Mouse (Mus musculus) neural tube, embryonic 13.5 days (tissue): ENCODE measurements at regions not wholly inside any gene's neighbourhood (a gene's known extent, or its start where the extent isn't known, plus 50 kb on each side); places are given as distances from the start of the nearest gene placed in this dataset.
A peak's percentile ranks its signal among the peaks of the same experiment; 100 is the strongest.

Source experiments
- ATAC-seq: fragments of 200-750 bp; cut with Nextera tagmentation; 2 replicates; pipeline ENCODE4 v1.8.0; 2017; ENCODE audit warnings: low read depth, mild to moderate bottlenecking, moderate TSS enrichment, moderate library complexity
- H3K27ac ChIP-seq: fragments of 300-500 bp; sonication (generic); replicated peaks from 2 replicates; pipeline ENCODE4 v1.5.1; 2015; ENCODE audit warnings: moderate library complexity, mild to moderate bottlenecking, inconsistent platforms
- H3K27me3 ChIP-seq: fragments of 300-500 bp; sonication (generic); 2 replicates; pipeline ENCODE4 v1.6.1; 2015; ENCODE audit warnings: mild to moderate bottlenecking, inconsistent platforms
- H3K36me3 ChIP-seq: fragments of 300-500 bp; sonication (generic); 2 replicates; pipeline ENCODE4 v1.6.1; 2015; ENCODE audit warnings: mild to moderate bottlenecking, inconsistent platforms
- H3K4me1 ChIP-seq: fragments of 300-500 bp; sonication (generic); replicated peaks from 2 replicates; pipeline ENCODE4 v1.6.1; 2015; ENCODE audit warnings: inconsistent platforms
- H3K4me2 ChIP-seq: fragments of 300-500 bp; sonication (generic); 2 replicates; pipeline ENCODE4 v1.6.1; 2015; ENCODE audit warnings: inconsistent platforms, mild to moderate bottlenecking, moderate library complexity
- H3K4me3 ChIP-seq: fragments of 300-500 bp; sonication (generic); 2 replicates; pipeline ENCODE4 v1.5.1; 2015; ENCODE audit warnings: mild to moderate bottlenecking, inconsistent platforms
- H3K9ac ChIP-seq: fragments of 300-500 bp; sonication (generic); 2 replicates; pipeline ENCODE4 v1.6.1; 2015; ENCODE audit warnings: moderate library complexity, mild to moderate bottlenecking, inconsistent platforms
- H3K9me3 ChIP-seq: fragments of 300-500 bp; sonication (generic); 2 replicates; pipeline ENCODE4 v1.6.1; 2016; ENCODE audit warnings: inconsistent platforms
- WGBS: fragments of 180-500 bp; shearing (Covaris S2); methylation state at CpG from one replicate; pipeline ENCODE4 v1.1.7; 2015; 5-methylcytosine and 5-hydroxymethylcytosine counted together

GRCm38 (mm10) chr8:10901954-10902353 is 106.3 kb downstream of the Irs2 start:
- Histone ChIP-seq H3K9ac (no peak overlapping the region), H3K9me3 (no peaks in the 10 kb centered on the region)
- ATAC-seq = no peak

GRCm38 (mm10) chr8:10901014-10901413 is 107.2 kb downstream of the Irs2 start:
- Histone ChIP-seq H3K4me3 (no peak overlapping the region), H3K36me3 (no peaks in the 10 kb centered on the region), H3K27ac (no peak overlapping the region), H3K9me3 (no peaks in the 10 kb centered on the region), H3K9ac (no peak overlapping the region), H3K4me1 (peaks cover 31% of the 10 kb centered on the region), H3K27me3 (peaks cover 4% of the 10 kb centered on the region; the same call in 1 of the 2 replicates), H3K4me2 (no peak overlapping the region)
- no peak for ATAC-seq
- 80% methylated on average over 3 of the region's 3 CpGs for whole genome bisulfite sequencing

More at GRCm38 (mm10) chr8:10901954-10902353, 106.3 kb downstream of the Irs2 start:
- Histone ChIP-seq H3K36me3 (no peaks in the 10 kb centered on the region), H3K27me3 (peaks cover 4% of the 10 kb centered on the region; the same call in 1 of the 2 replicates), H3K4me3 (no peak overlapping the region), H3K4me1 (peaks cover 31% of the 10 kb centered on the region), H3K27ac (no peak overlapping the region), H3K4me2 (no peak overlapping the region)
- WGBS = 93% methylated on average over 4 of the region's 4 CpGs

- Histone ChIP-seq H3K9ac (peak overlapping the region; percentile 54), H3K4me2 (peak overlapping the region; percentile 53), H3K4me3 (peak overlapping the region; percentile 16), H3K27me3 (no peaks in the 10 kb centered on the region), H3K27ac (no peak overlapping the region), H3K9me3 (no peaks in the 10 kb centered on the region), H3K36me3 (no peaks in the 10 kb centered on the region), H3K4me1 (peaks cover 31% of the 10 kb centered on the region)
- ATAC-seq = no peak
- WGBS = 5% methylated on average over 17 of the region's 17 CpGs
These were observed 108.6 kb downstream of the Irs2 start for GRCm38 (mm10) chr8:10899581-10900155.

- Histone ChIP-seq H3K36me3 (no peaks in the 10 kb centered on the region), H3K27ac (no peak overlapping the region), H3K4me2 (peak overlapping the region; percentile 53), H3K4me1 (peaks cover 31% of the 10 kb centered on the region), H3K27me3 (no peaks in the 10 kb centered on the region), H3K4me3 (peak overlapping the region; percentile 16; the same call in 1 of the 2 replicates), H3K9me3 (no peaks in the 10 kb centered on the region), H3K9ac (peak overlapping the region; percentile 54; the same call in 1 of the 2 replicates)
- WGBS = 18% methylated on average over 16 of the region's 16 CpGs
- peak; percentile 47; the same call in 1 of the 2 replicates for ATAC-seq
These were observed 109.4 kb downstream of the Irs2 start for GRCm38 (mm10) chr8:10898562-10899527.

DNA sequence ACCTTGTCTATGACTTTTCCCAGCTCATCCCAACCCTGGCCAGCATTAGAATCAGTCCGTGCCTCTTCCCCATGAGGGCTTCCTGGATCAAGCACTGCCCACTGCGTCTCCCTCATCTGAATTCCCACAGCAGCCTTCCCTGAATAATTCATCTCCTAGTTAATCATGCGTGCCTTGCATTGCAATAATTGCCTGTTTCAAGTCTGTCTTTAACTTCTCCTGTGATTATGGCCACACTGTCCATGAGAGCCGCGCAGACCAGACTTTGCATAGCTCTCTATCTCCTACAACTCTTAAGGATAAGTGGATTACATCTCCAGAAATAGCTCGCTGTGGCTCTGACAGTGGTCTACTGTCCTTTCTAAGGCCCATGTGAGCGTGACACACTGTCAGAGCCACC is 110.7 kb downstream of the Irs2 start:
- no peak for ATAC-seq
- no peaks in the 10 kb centered on the region for H3K27me3 ChIP-seq
- no peak overlapping the region for H3K4me3 ChIP-seq
- H3K9ac ChIP-seq = 0 out of 2 replicates have a peak overlapping the region, but pooled peaks have one; percentile 22
- 49% methylated on average over 7 of the region's 7 CpGs for WGBS
- no peak overlapping the region for H3K27ac ChIP-seq
- H3K9me3 ChIP-seq = no peaks in the 10 kb centered on the region
- H3K4me1 ChIP-seq = peaks cover 31% of the 10 kb centered on the region
- H3K4me2 ChIP-seq = no peak overlapping the region
- H3K36me3 ChIP-seq = no peaks in the 10 kb centered on the region

DNA sequence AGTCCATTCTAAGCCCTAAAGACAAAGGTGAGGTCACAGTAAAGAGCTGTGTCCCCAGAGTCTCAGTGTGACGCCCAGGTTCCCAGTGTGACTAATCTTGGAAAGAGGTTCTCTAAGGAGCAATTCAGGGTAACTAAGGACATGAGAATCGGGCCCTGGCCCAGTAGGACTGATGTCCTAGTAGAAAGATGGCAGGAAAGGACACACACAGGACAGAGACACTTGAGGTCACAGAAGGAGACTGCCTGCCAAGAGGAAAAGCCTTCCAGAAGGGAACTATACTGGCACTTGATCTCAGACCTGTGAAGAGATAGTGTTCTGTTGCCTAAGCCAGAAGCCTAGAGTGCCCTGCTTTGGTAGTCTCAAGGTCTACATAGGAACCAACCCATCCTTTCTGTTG is 113.1 kb downstream of the Irs2 start:
- 60% methylated on average over 2 of the region's 2 CpGs for WGBS
- Histone ChIP-seq H3K4me2 (no peak overlapping the region), H3K9ac (no peak overlapping the region), H3K27me3 (no peaks in the 10 kb centered on the region), H3K27ac (no peak overlapping the region), H3K4me3 (no peak overlapping the region), H3K9me3 (no peaks in the 10 kb centered on the region), H3K4me1 (peaks cover 31% of the 10 kb centered on the region), H3K36me3 (no peaks in the 10 kb centered on the region)
- no peak for ATAC-seq

- Histone ChIP-seq H3K4me2 (no peak overlapping the region), H3K27me3 (no peaks in the 10 kb centered on the region), H3K4me1 (peaks cover 22% of the 10 kb centered on the region), H3K4me3 (no peak overlapping the region), H3K36me3 (no peaks in the 10 kb centered on the region), H3K9me3 (no peaks in the 10 kb centered on the region), H3K9ac (no peak overlapping the region), H3K27ac (no peak overlapping the region)
- no peak for ATAC-seq
- 71% methylated on average over 5 of the region's 5 CpGs for WGBS
These were observed 114.0 kb downstream of the Irs2 start for GRCm38 (mm10) chr8:10894306-10894705.

DNA sequence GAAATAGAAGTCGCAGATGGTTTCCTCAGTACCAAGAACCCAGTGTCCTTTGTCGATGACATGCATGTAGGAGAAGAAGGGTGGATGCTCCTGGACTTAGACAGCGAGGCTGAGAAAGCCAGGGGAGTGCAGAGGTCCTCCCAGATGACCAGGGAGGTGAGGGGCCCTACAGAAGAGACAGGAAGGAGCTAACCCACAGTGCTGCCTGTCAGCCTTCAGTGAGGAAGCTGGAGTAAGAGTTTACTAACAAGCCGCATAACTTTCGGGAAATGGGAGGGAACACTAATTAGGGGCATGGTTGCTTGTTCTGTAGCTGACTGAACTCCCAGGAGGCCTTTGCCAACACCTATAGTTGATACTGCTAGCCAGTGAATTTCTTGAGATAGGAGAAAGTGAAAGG is 114.5 kb downstream of the Irs2 start:
- no peak overlapping the region for H3K27ac ChIP-seq
- 81% methylated on average over 5 of the region's 5 CpGs for WGBS
- ATAC-seq = no peak
- H3K4me3 ChIP-seq = no peak overlapping the region
- H3K4me2 ChIP-seq = no peak overlapping the region
- no peaks in the 10 kb centered on the region for H3K36me3 ChIP-seq
- H3K9ac ChIP-seq = no peak overlapping the region
- peaks cover 16% of the 10 kb centered on the region for H3K4me1 ChIP-seq
- no peaks in the 10 kb centered on the region for H3K27me3 ChIP-seq
- no peaks in the 10 kb centered on the region for H3K9me3 ChIP-seq

GRCm38 (mm10) chr8:10891906-10892305 is 116.4 kb downstream of the Irs2 start:
- no peaks in the 10 kb centered on the region for H3K4me1 ChIP-seq
- H3K4me3 ChIP-seq = no peak overlapping the region
- no peaks in the 10 kb centered on the region for H3K36me3 ChIP-seq
- whole genome bisulfite sequencing = 93% methylated on average over 2 of the region's 2 CpGs
- no peaks in the 10 kb centered on the region for H3K9me3 ChIP-seq
- H3K27ac ChIP-seq = no peak overlapping the region
- H3K27me3 ChIP-seq = no peaks in the 10 kb centered on the region
- H3K4me2 ChIP-seq = no peak overlapping the region
- no peak overlapping the region for H3K9ac ChIP-seq
- ATAC-seq = no peak

DNA sequence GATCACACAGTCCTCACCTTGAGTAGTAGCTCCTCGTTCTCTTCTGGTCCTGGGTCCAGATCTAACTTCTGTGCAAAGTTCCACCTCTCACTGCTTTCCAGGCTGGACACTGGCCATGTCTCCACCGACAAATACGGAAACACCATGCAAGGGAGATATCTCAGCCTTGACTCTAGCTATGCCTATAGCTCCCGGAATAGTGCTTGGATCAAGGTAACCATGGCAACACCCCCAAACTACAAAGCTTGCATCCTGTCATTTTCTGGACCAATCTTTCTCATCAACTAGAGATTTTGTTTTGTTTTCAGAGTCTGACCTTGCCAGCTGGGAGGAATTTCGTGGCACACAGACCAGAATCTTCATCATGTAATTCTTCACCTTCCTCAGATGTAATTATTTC is 116.8 kb downstream of the Irs2 start:
- no peak overlapping the region for H3K27ac ChIP-seq
- H3K4me2 ChIP-seq = no peak overlapping the region
- WGBS = 84% methylated on average over 5 of the region's 5 CpGs
- no peak overlapping the region for H3K4me3 ChIP-seq
- H3K4me1 ChIP-seq = no peaks in the 10 kb centered on the region
- H3K27me3 ChIP-seq = no peaks in the 10 kb centered on the region
- no peak for ATAC-seq
- no peaks in the 10 kb centered on the region for H3K9me3 ChIP-seq
- no peak overlapping the region for H3K9ac ChIP-seq
- no peaks in the 10 kb centered on the region for H3K36me3 ChIP-seq

DNA sequence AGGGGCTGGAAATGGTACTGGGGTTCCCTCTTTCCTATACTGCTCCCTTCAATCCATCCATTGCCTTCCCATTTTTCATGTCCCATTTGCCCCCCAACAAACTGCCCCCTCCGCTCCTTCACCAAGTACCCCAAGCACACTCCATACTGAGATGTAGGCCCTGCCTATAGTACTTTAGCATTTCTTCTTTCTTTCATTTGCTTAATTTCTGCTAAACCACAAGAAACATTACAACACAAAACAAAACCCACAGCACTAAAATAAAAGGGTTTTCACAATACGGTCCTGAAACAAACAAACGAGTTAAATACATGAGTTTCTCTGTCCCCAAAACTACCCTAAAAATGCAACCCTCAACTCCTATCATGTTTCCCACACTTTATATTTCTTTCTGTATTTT is 122.8 kb downstream of the Irs2 start:
- WGBS = 87% methylated on average over 3 of the region's 3 CpGs
- Histone ChIP-seq H3K27me3 (0 out of 2 replicates have a peak, but pooled peaks cover 3% of the 10 kb centered on the region), H3K9me3 (no peaks in the 10 kb centered on the region), H3K36me3 (no peaks in the 10 kb centered on the region), H3K4me3 (no peak overlapping the region), H3K4me2 (no peak overlapping the region), H3K27ac (no peak overlapping the region), H3K4me1 (0 out of 2 replicates have a peak, but pooled peaks cover under 1% of the 10 kb centered on the region), H3K9ac (no peak overlapping the region)
- ATAC-seq = no peak

DNA sequence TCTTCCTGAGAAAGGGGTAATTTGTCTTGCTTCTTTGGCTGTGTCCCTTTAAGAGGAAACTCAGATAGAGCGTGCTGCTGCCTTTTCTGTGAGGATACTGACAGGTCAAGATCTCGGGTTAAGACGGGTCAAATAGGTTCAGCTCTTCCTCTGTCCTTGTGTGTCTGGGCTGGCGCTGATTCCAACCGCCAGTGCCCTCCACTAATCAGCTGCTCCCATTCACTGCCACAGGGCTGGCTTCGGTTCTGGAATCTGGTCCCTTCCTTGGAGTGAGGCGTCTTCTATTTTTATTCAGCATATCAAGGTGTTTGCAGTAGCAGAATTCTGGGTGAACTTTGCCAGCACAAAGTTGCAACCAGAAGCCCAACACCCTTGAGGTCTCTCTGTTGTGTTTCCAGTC is 124.8 kb downstream of the Irs2 start:
- Histone ChIP-seq H3K4me2 (no peak overlapping the region), H3K9ac (no peak overlapping the region), H3K4me1 (peaks cover 6% of the 10 kb centered on the region; the same call in 1 of the 2 replicates), H3K27me3 (0 out of 2 replicates have a peak, but pooled peaks cover 3% of the 10 kb centered on the region), H3K36me3 (no peaks in the 10 kb centered on the region), H3K27ac (no peak overlapping the region), H3K9me3 (no peaks in the 10 kb centered on the region), H3K4me3 (no peak overlapping the region)
- WGBS = 78% methylated on average over 7 of the region's 7 CpGs
- ATAC-seq = no peak
